Mouse (Mus musculus) v-Abl transformed pro-B cells (cell line): Measurements from ENCODE around the gene Csn1s1.

Experiments
- in situ Hi-C, 2 experiments: fragments of 400-800 bp; cut with MboI; formaldehyde crosslinking; loops; one replicate each; pipeline ENCODE4 v1.15.1; 2025; ENCODE audit not compliant: unreplicated experiment in 2 of 2

Gene Csn1s1

DNA sequence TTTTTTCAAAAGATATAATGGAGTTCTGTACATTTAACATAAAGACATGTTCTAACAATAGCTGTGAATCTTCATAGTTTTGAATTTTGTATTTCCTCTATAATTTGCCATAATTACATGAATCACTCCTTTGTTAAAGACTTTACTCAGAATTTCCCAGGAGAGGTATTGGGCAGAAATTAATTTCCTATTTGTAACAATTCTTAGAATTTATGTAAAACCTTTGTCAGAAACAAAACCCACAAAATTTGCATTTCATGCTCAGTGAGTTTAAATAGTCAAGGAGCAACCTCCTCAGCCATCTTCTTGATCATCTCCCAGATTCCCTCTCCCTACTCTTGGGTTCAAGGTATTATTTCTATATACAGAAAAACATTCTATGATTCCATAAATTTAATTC, at the start of gene Csn1s1:
Csn1s1 (plus strand) TSS at position 301 of the 400 bp plus-strand sequence.
- in situ Hi-C loops: no loop called here

DNA sequence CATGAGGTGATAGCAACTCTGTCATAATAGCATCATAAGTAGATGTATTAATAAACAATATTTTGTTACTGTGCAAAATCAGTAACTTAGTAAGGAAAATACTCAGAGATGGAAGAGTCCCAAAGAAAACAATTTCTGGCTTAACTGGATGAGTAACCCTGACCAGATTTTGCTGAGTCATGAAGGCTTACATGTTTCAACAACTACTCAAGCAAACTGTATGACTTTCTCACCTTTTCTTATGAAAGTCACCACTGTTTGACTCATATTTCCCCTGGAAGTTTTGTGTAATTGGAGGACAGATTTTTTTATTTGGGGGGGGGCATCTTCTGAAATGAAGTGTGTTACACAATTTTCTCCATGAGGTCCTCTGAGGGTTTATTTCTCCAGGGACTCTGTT, 43.3 kb upstream of the Csn1s1 start:
- in situ Hi-C loops: no loop called here

DNA sequence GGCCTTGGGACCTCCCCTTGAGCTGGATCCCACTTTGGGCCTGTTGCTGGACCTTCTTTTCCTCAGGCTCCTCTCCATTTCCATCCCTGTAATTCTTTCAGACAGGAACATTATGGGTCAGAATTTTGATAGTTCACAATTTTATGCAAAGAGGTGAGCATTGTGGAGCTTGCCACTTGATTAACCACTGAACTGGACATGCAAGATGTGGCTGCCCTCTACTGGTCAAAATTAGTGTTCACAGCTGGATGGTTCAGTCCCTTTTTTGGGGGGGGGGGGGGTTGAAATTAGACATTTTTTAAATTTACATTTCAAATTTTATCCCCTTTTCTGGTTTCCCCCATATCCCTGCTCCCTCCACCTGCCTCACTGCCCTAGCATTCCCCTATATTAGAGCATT, 23.2 kb upstream of the Csn1s1 start:
- in situ Hi-C loops: no loop called here

DNA sequence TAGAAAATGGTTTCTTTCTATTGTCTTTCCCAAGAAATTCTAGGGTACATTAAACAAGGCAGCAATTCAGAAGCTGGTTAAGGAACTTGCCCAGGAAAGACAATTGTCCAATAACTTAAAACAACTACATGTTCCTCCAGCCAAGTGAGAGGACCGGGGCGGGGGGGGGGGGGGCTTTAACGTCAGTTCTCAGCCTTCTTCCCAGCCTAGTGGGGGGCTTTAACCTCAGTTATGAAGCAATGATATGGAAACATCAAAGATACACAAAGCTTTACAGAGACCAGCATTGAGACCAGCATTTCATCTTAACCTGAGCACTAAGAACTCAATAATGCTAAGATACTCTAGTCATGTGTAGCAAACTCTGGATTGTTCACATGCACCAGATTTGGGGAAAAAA, 33.5 kb downstream of the Csn1s1 start, which contains the start of gene Csn2:
Csn2 (minus strand) TSS at position 101 of the 400 bp plus-strand sequence.
- in situ Hi-C loops: no loop called here

DNA sequence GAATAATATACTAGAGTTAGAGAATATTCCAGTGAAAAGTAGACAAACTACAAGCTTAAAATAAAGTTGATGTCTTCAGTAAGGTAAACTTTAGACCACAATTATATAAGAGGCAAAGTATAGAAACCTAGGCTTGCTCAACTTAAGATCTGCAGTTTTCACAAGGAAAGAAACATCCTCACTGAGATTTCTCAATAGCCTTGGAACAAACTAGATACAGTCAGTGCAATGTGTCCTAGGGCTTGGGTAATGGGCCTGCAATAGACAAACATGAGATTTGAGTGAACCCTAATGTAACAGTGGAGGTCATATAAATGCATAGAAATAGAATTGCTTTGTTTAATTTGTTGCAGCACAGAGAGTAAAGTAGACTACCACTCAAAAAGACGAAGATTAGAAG, 39.9 kb downstream of the Csn1s1 start:
- in situ Hi-C loops: no loop called here
